Mouse (Mus musculus) urinary bladder, postnatal 25 days (tissue): ENCODE results near the gene Srl.

Source experiments
- DNase-seq: peaks from one replicate; pipeline ENCODE4 v3.0.0; 2022; ENCODE audit warnings: low spot score

Gene Srl

DNA sequence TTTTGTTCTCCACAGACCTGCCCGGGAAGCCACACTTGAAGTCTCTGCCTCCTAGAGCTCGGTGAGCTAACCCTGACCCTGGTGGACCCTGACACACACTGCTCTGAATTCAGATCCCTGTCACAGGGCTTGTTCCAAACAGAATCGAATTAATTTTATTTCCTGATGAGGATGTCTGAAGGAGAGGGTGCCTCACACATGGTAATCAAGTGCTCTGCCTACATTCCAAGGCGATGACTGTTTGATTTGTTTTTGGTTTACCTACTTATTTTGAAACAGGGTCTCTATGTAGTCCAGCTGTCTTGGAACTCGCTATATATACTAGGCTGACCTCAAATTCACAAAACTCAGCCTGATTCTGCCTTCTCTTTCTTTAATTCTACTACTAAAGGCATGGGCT, 68.4 kb downstream of the Srl start:
- DNase-seq = no peak

DNA sequence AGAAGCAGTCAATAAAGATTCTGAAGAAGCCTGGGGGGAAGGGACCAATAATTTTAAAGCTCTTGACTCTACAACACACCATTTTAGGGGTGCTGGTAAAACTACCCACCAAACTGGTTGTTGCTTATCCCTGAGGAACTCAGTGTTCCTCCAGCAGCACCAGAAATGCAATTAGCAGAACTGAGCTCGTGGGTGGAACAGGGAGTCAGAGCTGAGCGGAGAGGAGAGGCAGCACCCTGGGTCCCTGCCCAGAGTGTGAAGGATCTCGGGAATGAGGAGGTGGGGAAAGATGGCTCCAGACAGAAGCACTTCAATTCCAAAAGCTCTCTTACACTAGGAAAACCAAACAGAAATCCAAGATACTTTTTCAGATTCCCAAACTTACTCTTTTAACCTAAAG, 68.9 kb downstream of the Srl start:
- DNase-seq = peak; percentile 41

DNA sequence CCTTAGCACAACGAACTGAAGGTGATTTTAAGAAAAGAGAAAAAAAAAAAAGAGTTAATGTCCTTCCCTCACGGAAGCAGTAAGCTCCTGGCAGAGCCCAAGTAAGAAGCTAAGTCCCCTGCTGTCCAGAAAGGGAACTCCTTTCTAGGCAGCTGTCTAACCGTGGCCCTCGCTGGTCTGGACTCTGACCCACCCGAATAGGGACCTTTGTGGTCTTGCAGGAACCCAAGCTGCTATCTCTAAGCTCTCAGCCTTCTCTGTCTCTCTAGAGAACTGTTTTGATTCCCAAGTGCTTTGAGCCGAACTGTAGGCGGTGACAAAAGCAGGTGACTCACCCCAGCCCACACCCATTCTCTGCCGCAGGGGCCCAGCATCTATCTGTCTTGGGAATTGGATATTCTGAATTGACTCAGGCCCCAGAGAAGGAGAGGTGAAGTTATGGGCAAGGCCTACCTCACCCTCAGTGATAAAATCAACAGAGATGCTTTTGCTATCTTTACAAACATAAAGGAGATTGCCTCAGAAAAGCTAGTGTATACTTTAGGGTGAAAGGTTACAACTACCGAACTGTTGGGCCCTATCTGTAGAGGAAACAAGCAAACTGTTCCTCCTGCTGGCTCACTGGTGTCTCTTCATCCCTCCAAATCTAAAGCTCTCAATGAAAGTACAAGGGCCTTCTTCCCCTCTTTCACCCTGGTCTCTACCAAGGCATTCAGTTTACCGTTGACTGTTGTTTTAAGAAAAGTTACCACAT, 71.8 kb downstream of the Srl start:
- DNase-seq = peak; percentile 20

DNA sequence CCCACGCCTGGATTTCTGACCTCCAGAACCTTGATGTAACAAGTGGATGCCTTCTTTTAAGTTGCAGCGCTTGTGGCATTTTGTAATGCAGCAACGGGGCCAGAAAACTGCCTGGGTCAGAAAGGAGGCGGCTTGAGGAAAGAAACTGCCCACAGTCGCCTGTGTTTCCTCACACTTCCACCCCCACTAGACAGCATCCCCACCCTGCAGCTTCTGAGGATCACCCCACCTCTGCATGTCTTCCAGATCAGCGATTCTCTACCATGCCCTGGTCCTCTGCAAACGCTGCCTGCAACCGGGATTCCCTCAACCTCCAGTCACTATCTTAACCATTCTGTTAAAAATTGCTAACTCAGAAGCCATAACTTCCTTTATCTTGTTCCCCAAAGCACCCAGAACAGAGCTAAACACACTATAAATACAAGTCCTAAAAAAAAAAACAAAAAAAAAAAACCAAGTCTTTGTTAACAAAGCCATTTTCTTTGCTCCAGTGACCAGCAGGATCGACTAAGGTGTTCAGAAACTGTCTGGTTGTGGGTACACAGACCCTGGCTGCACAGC, 77.0 kb downstream of the Srl start:
- no peak for DNase-seq

DNA sequence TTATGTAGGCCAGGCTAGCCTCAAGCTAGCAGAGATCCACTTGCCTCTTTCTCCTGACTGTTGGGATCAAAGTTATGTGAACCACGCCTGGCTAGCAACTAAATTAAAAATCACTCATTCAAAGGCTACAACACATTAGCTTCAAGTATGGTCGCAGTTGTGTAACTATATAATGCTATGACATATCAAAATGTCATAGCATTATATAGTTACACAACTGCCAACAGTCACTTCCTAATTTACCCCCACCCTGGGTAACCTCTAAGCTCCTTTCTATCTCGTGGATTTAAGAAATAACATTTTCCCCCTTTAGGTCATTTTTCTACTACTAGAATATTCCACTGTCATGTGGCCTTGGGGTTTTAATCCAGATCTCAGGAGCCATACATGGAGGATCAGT, 83.7 kb downstream of the Srl start:
- no peak for DNase-seq

DNA sequence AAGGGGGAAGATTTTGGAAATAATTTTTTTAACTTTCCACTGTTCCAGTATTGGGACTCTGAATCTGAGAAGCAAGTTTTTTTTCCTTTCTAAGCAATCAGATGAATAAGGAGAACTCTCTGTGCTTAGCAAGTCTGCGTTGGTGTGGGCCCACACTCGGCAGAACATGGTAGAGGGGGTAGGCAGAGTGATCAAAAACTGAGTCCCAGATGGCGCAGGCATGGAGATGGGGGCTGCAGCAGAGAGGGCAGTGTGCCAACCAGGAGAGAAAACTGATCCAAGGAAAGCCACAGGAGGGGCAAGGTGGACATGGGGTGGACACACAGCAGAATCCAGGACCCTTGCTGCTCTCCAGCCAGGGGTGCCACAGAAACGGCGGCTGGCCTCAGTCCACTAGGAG, 85.2 kb downstream of the Srl start:
- no peak for DNase-seq

DNA sequence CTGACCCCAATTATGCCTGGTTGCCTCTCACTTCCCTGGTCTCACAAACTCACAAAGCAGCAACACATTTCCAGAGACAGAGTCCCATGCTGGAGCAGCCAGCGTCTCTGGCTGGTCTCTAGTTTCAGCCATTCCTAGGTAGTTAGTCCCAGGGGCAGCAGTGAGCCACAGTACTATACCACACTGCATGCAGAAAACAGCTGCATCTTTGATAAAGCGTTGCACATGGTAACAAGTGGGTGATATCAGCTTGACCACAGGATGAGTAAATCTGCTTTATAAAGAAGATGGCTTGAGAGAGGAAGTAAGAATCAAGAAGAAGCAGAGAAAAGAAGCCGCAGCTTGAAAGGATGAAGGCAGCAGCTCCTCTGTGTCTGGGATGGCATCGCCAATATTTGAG, 85.9 kb downstream of the Srl start:
- no peak for DNase-seq

DNA sequence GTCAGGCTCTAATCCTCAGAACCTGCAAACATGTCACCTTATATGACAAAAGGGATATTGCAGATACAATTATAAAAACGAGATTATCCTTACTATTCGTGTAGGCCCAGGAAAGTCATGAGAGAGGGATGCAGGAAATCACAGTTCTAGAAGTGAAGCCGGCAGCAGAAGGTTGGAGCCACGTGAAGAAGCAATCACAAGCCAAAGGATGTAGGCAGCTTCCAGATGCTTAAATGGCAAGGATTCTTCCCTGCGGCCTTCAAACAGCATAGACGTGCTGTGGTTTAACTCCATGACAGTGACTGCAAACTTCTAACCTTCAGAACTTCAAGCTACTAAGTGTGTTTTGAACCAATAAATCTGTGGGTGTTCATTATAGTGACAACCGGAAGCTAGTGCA, 87.1 kb downstream of the Srl start:
- DNase-seq = no peak

DNA sequence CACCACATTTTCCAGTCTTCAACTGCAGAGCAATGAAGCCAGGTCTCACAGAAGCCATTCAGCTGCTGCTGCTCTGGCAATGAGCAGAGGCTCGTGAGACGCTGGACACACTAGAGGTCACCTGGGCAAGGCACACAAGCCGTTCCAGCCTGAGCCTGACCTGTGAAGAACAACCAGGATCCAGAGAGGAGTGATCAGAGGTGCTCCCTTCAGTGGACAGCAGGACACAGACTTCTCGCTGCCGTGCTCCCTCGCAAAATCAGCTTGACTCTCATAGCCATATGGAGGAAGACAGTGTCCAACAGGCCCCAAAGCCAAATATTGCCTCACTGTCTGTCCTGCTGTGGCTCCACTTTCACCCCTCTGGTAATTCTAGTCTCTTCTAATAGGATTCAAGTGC, 92.2 kb downstream of the Srl start:
- no peak for DNase-seq

DNA sequence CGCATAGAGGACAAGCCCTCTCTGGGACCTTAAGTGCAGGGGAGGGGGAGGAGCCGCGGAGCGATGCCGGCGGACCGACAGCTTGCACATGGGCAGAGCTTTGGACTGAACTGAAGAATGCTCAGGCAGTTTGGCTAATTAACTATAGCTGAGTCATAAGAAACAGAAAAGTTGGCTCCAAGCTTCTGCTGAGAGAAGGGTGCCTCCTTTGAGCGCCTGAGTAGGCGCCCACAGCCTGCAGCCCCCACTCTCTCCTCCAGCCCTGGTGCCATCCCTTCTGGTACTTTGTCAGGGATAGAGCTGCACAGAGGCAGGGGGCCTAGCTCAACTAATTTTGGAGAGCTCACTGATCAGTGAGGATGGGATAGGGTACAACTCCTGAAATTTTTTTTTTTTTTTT, 93.4 kb downstream of the Srl start:
- peak; percentile 9 for DNase-seq

DNA sequence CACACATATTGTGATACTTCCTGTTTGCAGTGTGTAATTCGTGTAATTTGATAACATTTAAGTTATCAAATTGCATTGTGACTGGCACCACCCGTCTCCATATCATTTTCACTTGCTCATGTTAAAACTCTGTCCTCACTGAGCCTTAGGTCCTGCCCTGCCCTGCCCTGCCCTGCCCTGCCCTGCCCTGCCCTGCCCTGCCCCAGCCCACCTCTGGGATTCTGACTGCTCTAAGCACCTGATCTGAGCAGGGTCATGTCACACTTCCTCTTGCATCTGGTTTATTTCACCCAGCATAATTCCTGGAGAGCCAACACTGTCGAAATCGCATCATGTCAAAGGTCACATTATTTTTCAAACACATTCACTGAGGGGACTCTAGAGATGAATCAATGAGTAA, 95.2 kb downstream of the Srl start:
- no peak for DNase-seq

DNA sequence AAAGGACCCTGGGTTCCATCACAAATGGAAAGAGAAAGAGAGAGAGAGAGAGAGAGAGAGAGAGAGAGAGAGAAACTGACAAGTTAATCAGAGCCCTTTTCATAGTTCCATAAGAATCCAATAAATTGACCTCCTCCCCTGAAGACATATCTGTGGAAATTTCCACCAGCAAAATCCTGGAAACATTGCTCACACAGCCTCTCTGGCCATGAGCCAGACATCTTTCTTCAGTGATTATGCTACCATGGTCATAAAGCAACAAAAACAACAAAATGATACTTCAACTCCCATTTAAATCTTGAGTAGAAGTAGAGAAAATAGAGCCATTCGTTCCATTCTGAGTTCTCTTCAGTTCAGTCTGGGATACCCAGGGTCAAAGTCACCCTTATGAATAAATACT, 97.2 kb downstream of the Srl start:
- DNase-seq = no peak

DNA sequence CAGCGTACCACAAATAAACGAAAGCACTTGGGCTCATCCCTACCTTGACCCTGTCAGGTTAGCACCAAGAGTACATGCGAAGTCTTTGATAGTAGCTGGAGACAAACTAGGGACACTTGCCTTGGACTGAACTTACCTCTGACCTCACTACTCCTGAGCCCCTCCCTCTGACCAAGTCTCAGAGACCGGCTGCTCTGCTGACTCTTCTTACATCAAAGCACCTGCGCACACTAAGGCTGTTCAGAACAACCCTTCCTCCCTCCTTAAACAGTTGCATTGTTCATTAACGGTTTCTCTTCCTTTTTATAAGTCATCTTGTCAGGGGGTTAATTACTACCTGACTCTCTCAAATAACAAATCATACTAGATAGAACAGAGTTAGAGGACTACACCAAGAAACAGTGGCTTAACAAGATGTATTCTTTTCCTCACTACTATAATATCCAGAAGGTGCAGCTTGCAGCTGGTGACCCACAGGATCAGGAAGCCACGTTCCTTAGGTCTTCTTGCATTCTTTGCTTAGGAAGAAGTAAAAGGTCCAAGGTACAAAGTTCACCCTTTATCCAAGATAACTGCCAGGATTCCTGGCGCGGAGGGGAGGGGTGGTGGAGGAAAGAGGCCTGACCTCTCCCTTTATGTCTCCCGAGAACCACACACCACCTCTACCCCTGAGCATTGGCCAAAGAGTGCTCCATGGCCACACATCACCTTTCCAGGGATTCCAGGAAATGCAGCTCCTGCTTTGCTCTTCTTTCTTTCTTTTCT, 102.1 kb downstream of the Srl start:
- DNase-seq = no peak

DNA sequence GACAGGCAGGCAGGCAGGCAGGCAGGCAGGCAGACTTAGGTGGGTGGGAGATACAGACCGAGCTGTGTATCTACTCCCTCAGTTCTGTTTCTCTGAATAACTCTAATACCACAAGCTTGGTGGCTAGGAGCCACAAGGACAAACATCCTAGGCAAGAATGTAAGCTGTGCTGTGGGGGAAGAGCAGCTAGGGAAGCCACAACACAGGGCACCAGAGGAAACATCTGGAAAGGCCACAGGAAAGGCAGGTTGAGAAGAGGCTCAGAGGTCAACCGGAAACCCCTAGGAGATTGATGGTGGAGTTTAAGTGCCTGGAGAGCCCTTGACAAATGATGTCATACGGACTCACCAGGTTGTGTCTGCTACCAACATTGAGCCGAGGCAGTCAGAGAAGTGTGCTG, 104.9 kb downstream of the Srl start:
- no peak for DNase-seq

DNA sequence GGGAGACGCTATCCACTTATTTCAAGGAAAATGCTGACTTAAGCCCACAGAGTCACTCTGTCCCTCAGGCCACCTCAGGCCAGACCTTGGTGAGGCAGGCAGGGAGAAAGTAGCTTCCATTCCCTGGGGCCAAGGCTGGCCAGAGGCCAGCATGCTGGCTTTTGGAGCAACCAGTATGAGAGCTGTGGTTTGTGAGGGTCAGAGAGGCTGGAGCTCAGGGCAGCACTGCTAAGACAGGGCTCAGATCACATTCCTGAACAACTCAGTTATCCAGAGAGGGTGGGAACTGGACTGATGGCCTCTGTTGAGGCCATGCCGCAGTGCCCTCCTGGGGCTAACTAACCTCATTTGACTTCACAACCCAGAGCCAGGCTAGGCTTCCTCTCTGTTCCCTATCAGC, 106.2 kb downstream of the Srl start:
- DNase-seq = no peak

DNA sequence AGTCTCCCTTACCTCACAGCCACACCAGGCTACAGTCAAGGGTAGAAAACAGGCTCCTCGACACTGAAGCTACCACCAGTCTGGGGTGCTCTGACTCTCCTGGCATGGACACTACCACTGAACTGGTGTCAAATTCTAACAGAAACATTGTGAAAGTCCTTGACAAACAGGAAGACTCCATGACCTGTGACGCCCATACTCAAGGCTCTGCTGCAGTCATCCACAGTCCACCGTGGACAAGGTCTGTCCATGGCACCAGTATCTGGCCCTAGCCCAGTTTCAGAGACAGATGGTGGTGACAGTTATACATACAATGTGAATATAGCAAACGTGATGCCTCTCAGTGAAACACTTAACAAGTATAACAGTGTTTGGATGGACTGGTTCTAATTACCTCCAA, 109.8 kb downstream of the Srl start:
- no peak for DNase-seq

DNA sequence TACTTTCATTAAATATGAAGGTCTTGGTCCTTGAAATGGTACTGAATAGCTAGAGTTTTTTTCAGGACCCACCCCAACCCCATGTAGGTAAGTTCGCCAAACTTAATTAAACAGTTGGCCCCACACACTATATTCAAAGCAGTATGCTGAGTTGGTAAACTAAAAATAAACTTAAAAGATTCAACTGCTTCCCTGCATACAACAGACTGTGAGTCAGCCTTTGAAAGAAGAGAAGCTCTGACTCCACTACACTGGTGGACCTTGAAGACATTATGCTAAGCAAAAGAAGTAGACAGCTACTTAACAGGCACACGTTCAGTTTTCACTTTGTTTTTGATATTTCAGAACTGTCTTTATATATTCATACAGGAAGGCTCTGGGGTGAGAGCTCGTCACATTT, 110.6 kb downstream of the Srl start:
- no peak for DNase-seq

DNA sequence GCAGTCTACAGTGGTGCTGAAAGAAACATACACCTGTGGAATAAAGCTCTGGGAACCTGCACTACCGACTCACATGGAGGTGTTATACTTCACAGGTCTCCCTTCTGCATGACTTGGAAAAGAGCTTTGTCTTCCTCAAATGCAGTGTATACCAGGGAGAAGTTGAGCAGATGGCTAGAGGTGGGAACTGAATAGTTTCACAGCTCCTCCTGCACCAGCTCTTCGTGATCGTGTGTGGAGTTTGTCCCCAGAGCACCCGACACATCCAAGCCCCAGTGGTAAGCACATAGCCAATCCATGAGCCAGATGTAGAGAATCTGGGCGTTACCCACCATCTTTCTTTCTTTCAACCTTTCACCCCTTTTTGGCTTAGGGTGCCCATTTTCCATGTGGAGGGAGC, 111.4 kb downstream of the Srl start:
- no peak for DNase-seq
